Mouse (Mus musculus) mouse embryonic stem cell (cell line): ENCODE measurements around the gene Hist1h3g.

Experiments used
- in situ Hi-C, 2 experiments: fragments of 300-500 bp; cut with MboI; formaldehyde crosslinking; loops; 1 replicate in 1 of 2; 3 replicates in 1 of 2; pipeline ENCODE4 v1.14.3; 2019 to 2020; ENCODE audit warnings: low sequenced_read_pairs in 2 of 2, low pct_unique_long_range_greater_than_20kb in 1 of 2, mixed read lengths in 1 of 2; ENCODE audit not compliant: unreplicated experiment in 1 of 2

Gene Hist1h3g

DNA sequence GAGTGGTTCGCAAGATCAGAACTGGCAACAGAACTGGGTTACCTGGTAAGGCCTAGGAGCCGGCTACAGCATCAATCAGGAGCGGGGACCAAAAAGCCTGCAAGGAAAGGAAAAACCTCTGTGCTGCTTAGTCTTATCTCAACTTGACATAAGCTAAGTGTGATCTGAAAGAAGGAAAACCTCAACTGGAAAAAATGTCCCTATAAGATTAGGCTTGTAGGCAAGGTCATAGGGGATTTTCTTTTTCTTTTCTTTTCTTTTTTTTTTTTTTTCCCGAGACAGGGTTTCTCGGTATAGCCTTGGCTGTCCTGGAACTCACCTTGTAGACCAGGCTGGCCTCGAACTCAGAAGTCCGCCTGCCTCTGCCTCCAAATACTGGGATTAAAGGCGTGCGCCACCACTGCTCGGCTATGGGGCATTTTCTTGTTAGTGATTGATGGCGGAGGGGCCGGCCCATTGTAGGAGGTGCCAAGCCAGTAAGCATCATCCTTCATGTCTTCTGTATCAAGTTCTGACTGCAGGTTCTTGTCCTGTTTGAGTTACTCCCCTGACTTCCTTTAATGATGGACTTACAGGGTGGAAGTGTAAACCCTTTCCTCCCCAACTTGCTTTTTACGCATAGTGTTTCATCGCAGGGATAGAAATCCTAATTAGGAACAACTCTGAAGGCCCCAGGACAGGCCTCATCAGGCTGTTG lies 28.3 kb upstream of the Hist1h3g start:
- in situ Hi-C loops = loop anchor here (10.0 to 25.0 kb wide), 3 partner anchors 52 to 1582 kb away; partner anchors contain the start of genes Hist1h2ag (in 1 of the 2), Hist1h2ah (in 1 of the 2), Hist1h2bj (in 1 of the 2) and Hist1h2bk (in 1 of the 2)

DNA sequence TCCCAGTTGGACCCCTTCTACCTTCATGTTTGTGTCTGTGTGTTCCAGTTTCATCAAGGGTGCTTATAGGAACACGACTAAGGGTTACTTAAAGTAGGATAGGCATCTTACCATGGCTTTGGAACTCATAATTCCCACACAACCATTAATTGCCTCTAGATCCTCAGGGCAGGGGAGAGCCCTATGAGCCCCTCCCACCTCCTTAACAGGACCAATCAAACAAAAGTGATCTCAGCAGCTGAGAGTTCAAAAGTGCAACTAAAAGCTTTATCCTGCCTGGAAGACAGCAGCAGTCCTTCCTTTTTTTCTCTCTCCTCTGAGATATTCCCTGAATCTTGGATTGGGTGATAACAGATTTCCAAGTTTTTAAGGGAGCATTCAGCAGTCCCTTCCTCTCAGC lies 25.1 kb upstream of the Hist1h3g start:
- in situ Hi-C loops = loop anchor here (10.0 to 25.0 kb wide), 2 partner anchors 205 to 1473 kb away; partner anchors contain the start of genes Hist1h2ag (in 1 of the 2), Hist1h2ah (in 1 of the 2), Hist1h2bj (in 1 of the 2) and Hist1h2bk (in 1 of the 2)

DNA sequence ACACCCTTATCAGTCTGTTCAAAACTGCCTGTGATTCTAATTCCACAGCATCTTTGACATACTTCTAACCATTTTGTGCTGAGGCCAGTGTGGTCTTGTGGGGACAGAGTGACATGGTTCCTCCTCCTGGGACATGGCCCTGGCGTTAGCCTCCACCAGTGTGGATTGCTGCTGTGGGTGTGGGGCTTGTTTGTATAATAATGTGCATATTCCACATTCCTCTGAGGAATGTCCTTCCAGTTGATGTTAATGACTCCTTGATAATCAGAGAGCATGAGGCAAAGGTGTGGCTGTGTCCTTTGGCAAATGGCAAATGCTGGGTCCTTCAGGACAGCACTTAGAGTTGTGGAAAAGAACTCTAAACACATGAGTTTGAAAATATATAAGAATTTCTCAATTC lies 21.7 kb upstream of the Hist1h3g start:
- in situ Hi-C loops = loop anchor here (10.0 to 25.0 kb wide), 2 partner anchors 209 to 1476 kb away; partner anchors contain the start of genes Hist1h2ag (in 1 of the 2), Hist1h2ah (in 1 of the 2), Hist1h2bj (in 1 of the 2) and Hist1h2bk (in 1 of the 2)

DNA sequence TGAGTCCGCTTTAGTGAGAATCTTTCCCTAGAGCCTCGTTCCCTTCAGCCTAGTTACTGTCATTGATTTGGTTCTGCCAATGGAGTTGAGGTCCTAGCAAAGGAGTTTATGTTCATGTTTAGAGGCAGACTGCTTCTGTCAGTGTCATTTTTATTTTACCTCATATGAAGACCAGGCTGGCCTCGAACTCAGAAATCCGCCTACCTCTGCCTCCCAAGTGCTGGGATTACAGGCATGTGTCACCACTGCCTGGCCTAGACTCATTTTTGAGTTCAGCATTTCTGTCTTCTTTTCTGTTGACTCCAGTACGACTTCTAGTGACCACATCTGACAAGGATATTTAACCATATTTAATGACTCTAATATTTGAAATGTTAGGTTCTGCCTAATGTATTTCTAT lies 19.9 kb upstream of the Hist1h3g start:
- in situ Hi-C loops = loop anchor here (5.0 to 25.0 kb wide), 3 partner anchors 88 to 1478 kb away; partner anchors contain the start of genes Hist1h2ag (in 1 of the 2), Hist1h2ah (in 1 of the 2), Hist1h2bj (in 1 of the 2) and Hist1h2bk (in 1 of the 2)

DNA sequence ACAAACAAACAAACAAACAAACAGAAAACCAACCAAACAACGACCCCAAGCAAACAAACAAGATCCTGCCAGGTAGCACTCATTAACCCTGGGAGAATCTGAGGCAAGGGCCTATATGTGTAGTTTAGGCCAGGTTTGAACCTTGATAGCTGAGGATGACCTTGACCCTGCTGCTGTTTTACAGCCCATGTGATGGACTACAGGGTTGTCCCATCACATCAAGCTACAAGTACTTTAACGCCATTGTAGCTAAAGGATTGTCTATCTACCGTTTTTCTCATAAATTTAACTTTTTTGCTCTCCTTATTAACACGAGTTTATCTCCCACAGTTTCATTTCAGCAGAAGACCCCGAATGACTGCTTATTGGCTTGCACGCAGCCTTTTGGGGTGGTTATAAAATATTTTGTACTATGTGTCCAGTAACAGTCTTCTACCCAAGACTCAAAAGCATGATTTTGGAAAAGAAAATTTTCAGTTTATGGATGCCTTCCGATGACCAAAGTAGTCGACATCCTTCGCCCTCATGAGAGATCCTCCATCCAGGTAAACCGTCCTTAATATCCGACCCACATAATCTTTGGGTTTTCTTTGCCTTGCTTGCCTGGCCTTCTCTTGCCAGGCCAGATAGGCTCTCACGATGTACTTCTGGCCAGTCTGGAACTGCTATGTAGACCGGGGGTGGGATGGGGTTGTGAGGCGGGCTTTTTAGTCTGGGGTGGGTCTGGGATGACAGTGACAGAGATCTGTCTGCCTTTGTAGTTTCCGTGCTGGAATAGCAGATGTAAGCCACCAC lies 19.2 kb upstream of the Hist1h3g start:
- in situ Hi-C loops = loop anchor here (5.0 to 25.0 kb wide), 3 partner anchors 89 to 1479 kb away; partner anchors contain the start of genes Hist1h2ag (in 1 of the 2), Hist1h2ah (in 1 of the 2), Hist1h2bj (in 1 of the 2) and Hist1h2bk (in 1 of the 2)

DNA sequence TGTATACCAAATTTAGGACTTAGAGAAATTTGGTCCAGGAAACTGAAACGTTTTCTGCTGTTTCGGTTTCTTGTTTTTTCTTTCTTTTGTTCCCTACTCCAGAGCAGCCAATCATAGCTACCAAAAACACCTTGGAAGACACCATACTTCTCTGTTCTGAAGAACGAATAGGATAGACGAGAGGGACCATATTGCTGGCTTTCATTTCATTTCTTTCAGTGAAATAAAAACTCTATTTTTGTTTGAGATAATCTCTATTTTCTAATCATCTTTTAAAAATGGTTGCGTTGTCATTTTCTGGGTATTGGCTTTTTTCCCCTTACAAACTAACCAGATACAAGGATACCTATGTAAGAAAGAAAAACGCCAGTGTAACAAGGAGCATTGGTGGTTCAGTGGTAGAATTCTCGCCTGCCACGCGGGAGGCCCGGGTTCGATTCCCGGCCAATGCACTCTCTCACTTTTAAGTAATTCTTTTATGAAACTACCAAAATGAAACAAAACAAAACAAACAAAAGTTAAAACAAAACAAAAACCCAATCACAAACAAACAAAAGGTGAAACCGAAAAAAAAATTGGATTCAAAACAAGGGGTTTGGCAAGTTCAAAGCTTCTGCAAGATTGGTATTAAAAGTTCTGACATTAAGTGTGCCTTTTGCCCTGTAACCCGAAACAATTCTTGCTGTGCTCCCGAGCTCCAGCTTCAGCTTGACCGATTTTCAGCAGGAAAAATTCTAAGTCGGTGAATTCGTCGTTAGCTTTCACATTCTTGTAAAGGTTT lies 18.2 kb upstream of the Hist1h3g start:
- in situ Hi-C loops = loop anchor here (5.0 to 25.0 kb wide), 3 partner anchors 90 to 1480 kb away; partner anchors contain the start of genes Hist1h2ag (in 1 of the 2), Hist1h2ah (in 1 of the 2), Hist1h2bj (in 1 of the 2) and Hist1h2bk (in 1 of the 2)

DNA sequence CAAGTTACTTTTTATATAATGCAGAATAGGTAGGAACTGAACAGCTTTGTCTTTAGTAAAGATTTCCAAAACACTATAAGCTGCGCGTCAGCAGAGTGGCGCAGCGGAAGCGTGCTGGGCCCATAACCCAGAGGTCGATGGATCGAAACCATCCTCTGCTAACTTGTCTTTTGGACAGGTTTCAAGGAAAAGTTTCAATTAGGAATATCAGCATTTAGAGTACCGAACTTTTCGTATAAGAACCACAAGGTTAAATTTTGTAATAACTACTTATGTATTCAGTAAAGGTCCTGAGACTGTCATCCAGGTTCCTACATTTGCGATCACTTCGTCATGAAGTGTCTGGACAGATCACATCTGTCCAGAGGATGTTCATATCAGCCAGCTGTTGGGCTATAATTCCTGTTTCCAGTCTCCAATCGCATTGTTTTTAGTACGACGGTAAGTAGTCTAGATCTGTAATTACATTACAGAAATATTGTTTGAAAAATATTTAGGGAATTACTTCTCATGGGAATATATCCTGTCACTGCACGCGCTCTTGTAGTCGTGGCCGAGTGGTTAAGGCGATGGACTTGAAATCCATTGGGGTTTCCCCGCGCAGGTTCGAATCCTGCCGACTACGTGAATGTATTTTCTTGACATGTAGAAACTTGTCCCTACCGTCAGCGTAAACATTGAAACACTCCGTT lies 17.5 kb upstream of the Hist1h3g start:
- in situ Hi-C loops = loop anchor here (5.0 to 25.0 kb wide), 3 partner anchors 90 to 1480 kb away; partner anchors contain the start of genes Hist1h2ag (in 1 of the 2), Hist1h2ah (in 1 of the 2), Hist1h2bj (in 1 of the 2) and Hist1h2bk (in 1 of the 2)

DNA sequence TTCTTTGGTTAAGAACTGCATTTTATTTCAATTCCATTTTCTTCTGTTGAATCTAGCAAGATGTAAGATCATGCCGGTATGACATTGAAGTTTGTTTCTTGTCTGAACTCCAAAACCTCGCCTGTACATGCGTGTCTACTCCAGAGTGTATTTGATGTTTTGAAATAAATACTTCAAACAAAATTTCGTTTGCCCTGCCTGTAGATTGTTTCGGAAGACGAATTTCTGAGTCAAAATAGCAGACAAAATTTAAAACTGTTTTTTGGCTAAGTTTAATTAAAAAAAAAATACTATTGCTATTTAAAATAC lies 17.0 kb upstream of the Hist1h3g start:
- in situ Hi-C loops = loop anchor here (5.0 to 25.0 kb wide), 3 partner anchors 91 to 1481 kb away; partner anchors contain the start of genes Hist1h2ag (in 1 of the 2), Hist1h2ah (in 1 of the 2), Hist1h2bj (in 1 of the 2) and Hist1h2bk (in 1 of the 2)

DNA sequence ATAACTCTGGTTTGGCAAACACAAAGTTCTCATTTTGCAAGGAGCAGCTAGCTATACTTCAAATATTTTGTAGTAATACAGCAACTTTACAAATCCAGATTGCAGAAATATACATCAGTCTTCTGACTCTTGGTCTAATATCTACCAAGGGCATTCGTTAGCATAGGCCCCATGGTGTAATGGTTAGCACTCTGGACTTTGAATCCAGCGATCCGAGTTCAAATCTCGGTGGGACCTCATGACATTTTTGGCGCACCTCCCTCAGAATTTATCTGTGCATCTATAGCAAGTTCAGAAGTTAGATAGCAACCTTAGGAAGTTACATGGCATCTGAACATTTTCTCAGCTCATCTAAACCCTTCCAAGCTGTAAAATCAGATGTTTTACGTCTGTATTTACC lies 16.3 kb upstream of the Hist1h3g start:
- in situ Hi-C loops = loop anchor here (5.0 to 25.0 kb wide), 3 partner anchors 92 to 1482 kb away; partner anchors contain the start of genes Hist1h2ag (in 1 of the 2), Hist1h2ah (in 1 of the 2), Hist1h2bj (in 1 of the 2) and Hist1h2bk (in 1 of the 2)

DNA sequence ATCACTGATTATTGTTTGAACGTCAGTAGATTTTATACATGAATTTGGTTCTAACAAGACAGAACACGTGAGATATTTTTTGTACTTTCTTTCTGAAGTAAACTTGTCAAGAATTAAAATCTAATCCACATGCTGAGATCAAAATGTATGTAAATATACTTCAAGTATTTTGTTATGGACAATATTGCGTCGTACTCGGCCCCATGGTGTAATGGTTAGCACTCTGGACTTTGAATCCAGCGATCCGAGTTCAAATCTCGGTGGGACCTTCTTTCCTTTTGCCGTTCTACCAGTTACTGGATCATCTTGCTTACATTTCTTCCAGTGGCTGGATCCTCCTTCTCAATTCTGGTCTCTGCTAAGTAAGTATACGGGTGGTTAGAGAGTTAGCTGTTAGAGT lies 15.8 kb upstream of the Hist1h3g start:
- in situ Hi-C loops = loop anchor here (5.0 to 25.0 kb wide), 3 partner anchors 92 to 1482 kb away; partner anchors contain the start of genes Hist1h2ag (in 1 of the 2), Hist1h2ah (in 1 of the 2), Hist1h2bj (in 1 of the 2) and Hist1h2bk (in 1 of the 2)

DNA sequence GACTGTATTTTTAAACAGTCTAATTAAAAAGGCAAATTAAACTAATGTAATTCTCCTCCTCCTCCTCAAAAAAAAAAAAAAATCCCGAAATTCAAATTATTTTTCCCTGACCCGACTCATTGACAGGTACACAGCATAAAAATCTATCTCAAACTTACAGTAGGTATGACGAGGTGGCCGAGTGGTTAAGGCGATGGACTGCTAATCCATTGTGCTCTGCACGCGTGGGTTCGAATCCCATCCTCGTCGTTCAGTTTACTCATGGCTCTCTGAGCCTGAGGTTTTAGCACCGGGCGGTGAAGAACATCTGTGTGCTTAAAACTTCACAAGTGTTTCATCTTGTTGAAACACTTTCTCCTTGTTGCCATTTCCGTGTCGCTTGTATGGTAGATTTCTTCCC lies 13.5 kb upstream of the Hist1h3g start:
- in situ Hi-C loops = loop anchor here in 1 of 2 experiments (5.0 to 25.0 kb wide), 3 partner anchors 94 to 1484 kb away; partner anchors contain the start of genes Hist1h2ag, Hist1h2ah, Hist1h2bj and Hist1h2bk

DNA sequence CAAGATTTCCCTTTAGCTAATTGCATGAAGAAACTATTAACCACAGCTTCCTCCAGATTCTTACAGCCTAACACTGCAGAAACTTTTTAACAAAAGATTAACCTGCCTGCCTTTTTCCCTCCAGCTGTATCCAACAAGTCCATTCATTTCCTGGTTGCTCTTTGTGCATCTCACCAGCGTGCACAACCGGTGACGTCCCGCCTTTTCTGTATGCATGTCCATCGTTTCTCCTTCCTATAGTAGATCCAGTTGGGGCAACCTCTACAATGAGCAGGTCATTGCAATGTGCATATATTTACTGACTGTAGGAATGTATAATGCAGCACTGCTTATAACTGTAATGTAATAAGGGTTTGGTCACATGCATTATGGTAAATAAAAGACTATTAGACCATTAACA lies 11.2 kb upstream of the Hist1h3g start:
- in situ Hi-C loops = loop anchor here in 1 of 2 experiments (5.0 to 25.0 kb wide), 3 partner anchors 97 to 1487 kb away; partner anchors contain the start of genes Hist1h2ag, Hist1h2ah, Hist1h2bj and Hist1h2bk

DNA sequence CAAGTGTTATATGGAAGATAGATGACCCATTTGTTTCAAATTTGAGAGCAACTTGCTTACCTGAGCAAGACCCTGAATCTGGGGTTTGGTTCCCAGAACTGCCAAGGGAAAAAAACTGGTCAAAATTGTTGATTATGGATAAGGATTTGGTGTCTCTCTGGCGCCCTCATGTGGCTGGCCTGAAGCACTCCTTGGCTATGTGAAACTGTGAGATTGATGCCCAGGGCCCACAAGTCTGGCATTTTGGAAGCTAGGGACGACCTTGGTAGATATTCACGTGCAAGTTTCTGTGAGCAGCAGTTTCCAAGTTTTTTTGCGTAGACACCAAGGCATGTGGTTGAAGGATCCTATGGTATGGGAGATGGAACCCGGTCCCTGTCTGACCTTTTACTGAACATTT lies 10.6 kb upstream of the Hist1h3g start:
- in situ Hi-C loops = loop anchor here in 1 of 2 experiments (5.0 to 25.0 kb wide), 3 partner anchors 97 to 1487 kb away; partner anchors contain the start of genes Hist1h2ag, Hist1h2ah, Hist1h2bj and Hist1h2bk

DNA sequence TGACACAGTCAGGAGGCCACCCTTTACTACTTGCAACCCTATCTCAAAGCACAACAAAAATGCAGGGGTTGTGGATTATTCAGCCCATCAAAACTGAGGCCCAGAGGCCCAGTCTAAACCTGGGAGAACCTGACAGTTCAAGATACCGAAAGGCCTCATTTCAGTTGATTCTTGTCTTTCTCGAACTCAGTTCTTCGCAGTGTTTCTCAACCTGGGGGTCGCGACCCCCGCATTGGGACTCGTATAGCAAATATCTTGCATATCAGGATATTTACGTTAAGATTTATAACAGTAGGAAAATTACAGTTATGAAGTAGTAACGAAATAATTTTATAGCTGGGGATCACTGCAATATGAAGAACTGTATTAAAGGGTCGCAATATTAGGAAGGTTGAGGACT lies 9.3 kb upstream of the Hist1h3g start:
- in situ Hi-C loops = no loop called here

DNA sequence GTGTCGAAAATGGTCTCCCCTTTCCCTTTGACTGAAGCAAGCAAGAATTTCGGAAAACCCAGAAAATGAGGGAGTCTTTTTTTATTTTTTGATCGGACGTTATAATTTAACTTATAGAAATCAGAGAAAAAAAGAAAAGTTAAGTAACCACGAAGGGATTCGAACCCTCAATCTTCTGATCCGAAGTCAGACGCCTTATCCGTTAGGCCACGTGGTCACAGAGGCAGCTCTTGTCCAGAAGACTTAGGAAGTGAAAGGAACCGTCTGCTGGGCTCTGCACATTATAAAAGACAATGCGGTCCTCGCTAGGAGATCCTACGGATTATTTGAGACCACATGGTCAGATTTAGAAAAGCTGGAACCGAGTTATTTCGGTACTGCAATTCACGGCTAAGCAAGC lies 8.9 kb upstream of the Hist1h3g start:
- in situ Hi-C loops = no loop called here

DNA sequence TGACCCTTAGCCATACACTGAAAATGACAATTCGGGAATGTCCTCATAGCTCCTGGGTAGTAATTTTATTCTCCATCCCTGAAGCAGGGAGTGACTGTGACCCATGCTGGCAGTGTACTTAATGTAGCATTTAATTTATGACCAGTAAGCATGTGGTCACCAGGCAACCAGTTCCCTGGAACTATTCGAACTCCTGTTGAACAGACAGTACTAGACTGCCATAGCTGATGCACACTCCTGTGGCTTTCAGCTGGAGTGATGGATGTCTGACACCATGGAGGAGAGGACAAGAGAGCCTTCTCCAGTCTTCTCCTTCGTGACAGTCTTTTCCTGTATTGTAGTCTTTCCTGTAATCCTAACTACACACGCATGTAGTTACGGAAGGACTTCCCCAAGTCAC lies 6.2 kb upstream of the Hist1h3g start:
- in situ Hi-C loops = no loop called here
